Mouse (Mus musculus) hindbrain, embryonic 11.5 days (tissue): ENCODE measurements around the gene Etv5. TPM values are rescaled to one million over a fixed set of nuclear protein-coding genes. Genes with fewer than 3 reads are reported as not detected.
A peak's percentile ranks its signal among the peaks of the same experiment; 100 is the strongest.

Experiments used
- ATAC-seq: fragments of 200-750 bp; cut with Nextera tagmentation; 2 replicates; pipeline ENCODE4 v1.8.0; 2017; ENCODE audit warnings: mild to moderate bottlenecking, moderate TSS enrichment, moderate library complexity; ENCODE audit not compliant: low FRiP score
- DNase-seq: peaks from one replicate; pipeline ENCODE4 v3.0.0-alpha.2; 2015; ENCODE audit warnings: low spot score
- H3K27ac ChIP-seq: fragments of 300-500 bp; sonication (generic); 2 replicates; pipeline ENCODE4 v1.5.1; 2014; ENCODE audit warnings: mild to moderate bottlenecking, low read depth, low read length
- H3K27me3 ChIP-seq: fragments of 300-500 bp; sonication (generic); 2 replicates; pipeline ENCODE4 v1.6.1; 2014; ENCODE audit warnings: mild to moderate bottlenecking, low read length, moderate library complexity, mixed read lengths; ENCODE audit not compliant: control insufficient read depth, insufficient read depth
- H3K36me3 ChIP-seq: fragments of 300-500 bp; sonication (generic); 2 replicates; pipeline ENCODE4 v1.6.1; 2014; ENCODE audit warnings: mild to moderate bottlenecking, low read length, moderate library complexity, mixed read lengths; ENCODE audit not compliant: control insufficient read depth, insufficient read depth
- H3K4me1 ChIP-seq: fragments of 300-500 bp; sonication (generic); replicated peaks from 2 replicates; pipeline ENCODE4 v1.6.1; 2014; ENCODE audit warnings: low read length, mixed read lengths; ENCODE audit not compliant: control insufficient read depth, insufficient read depth
- H3K4me2 ChIP-seq: fragments of 300-500 bp; sonication (generic); replicated peaks from 2 replicates; pipeline ENCODE4 v1.6.1; 2014; ENCODE audit warnings: mild to moderate bottlenecking, low read depth, low read length
- H3K4me3 ChIP-seq: fragments of 300-500 bp; sonication (generic); 2 replicates; pipeline ENCODE4 v1.5.1; 2014; ENCODE audit warnings: low read depth, low read length
- H3K9ac ChIP-seq: fragments of 300-500 bp; sonication (generic); 2 replicates; pipeline ENCODE4 v1.6.1; 2014; ENCODE audit warnings: low read depth, low read length
- H3K9me3 ChIP-seq: fragments of 300-500 bp; sonication (generic); 2 replicates; pipeline ENCODE4 v1.6.1; 2016; ENCODE audit warnings: low read length; ENCODE audit not compliant: control insufficient read depth
- WGBS: fragments of 180-500 bp; shearing (Covaris S2); extraction: QIAGEN DNeasy Blood & Tissue Kit; methylation state at CpG from one replicate; pipeline ENCODE4 v1.1.7; 2014; 5-methylcytosine and 5-hydroxymethylcytosine counted together
- polyA plus RNA-seq: library from polyadenylated mRNA; unstranded; fragments of >200 nt; fragmentation: Nextera tagmentation; extraction: Ambion mirVana; gene quantifications from 2 replicates; pipeline ENCODE4 v1.2.1, GENCODE M21; 2014

The Etv5 gene
- polyA plus RNA-seq, 1 experiment from 2014 or later, result 12.8 TPM

GRCm38 (mm10) chr16:22460960-22461359 lies 21.4 kb upstream of the Etv5 start:
- WGBS, result 82% methylated on average over 1 of the region's 1 CpGs
- H3K36me3 ChIP-seq, result no peaks in the 10 kb centered on the region
- no peak overlapping the region for H3K4me2 ChIP-seq
- DNase-seq (no peak), ATAC-seq (no peak)
- no peak overlapping the region for H3K27ac ChIP-seq
- H3K9ac ChIP-seq, result no peak overlapping the region
- no peaks in the 10 kb centered on the region for H3K27me3 ChIP-seq
- no peaks in the 10 kb centered on the region for H3K9me3 ChIP-seq
- no peak overlapping the region for H3K4me3 ChIP-seq
- H3K4me1 ChIP-seq, result no peaks in the 10 kb centered on the region

- WGBS, result 84% methylated on average over 9 of the region's 9 CpGs
- ATAC-seq, result no peak
- H3K9ac ChIP-seq, result no peak overlapping the region
- no peak overlapping the region for H3K27ac ChIP-seq
- no peaks in the 10 kb centered on the region for H3K36me3 ChIP-seq
- H3K4me3 ChIP-seq, result no peak overlapping the region
- H3K27me3 ChIP-seq, result no peaks in the 10 kb centered on the region
- DNase-seq, result no peak
- no peaks in the 10 kb centered on the region for H3K9me3 ChIP-seq
- H3K4me2 ChIP-seq, result no peak overlapping the region
- no peaks in the 10 kb centered on the region for H3K4me1 ChIP-seq
Measured at GRCm38 (mm10) chr16:22452082-22452481, 12.6 kb upstream of the Etv5 start.

GRCm38 (mm10) chr16:22448093-22448492 lies 8.6 kb upstream of the Etv5 start:
- 85% methylated on average over 6 of the region's 6 CpGs for WGBS
- H3K4me3 ChIP-seq, result no peak overlapping the region
- no peak overlapping the region for H3K4me2 ChIP-seq
- DNase-seq, result no peak
- no peaks in the 10 kb centered on the region for H3K9me3 ChIP-seq
- ATAC-seq, result no peak
- H3K4me1 ChIP-seq, result no peaks in the 10 kb centered on the region
- no peaks in the 10 kb centered on the region for H3K27me3 ChIP-seq
- H3K9ac ChIP-seq, result no peak overlapping the region
- no peak overlapping the region for H3K27ac ChIP-seq
- H3K36me3 ChIP-seq, result no peaks in the 10 kb centered on the region

- no peaks in the 10 kb centered on the region for H3K36me3 ChIP-seq
- no peak overlapping the region for H3K9ac ChIP-seq
Measured at GRCm38 (mm10) chr16:22444786-22445185, 5.3 kb upstream of the Etv5 start.

GRCm38 (mm10) chr16:22442202-22442601 lies 2.7 kb upstream of the Etv5 start:
- Histone ChIP-seq H3K4me3 (no peak overlapping the region), H3K9ac (no peak overlapping the region), H3K4me2 (no peak overlapping the region), H3K27ac (no peak overlapping the region), H3K9me3 (no peaks in the 10 kb centered on the region), H3K4me1 (no peaks in the 10 kb centered on the region), H3K36me3 (no peaks in the 10 kb centered on the region), H3K27me3 (peaks cover 23% of the 10 kb centered on the region)
- no peak for ATAC-seq
- DNase-seq, result no peak
- 22% methylated on average over 7 of the region's 7 CpGs for WGBS

More at GRCm38 (mm10) chr16:22444786-22445185, 5.3 kb upstream of the Etv5 start:
- 65% methylated on average over 6 of the region's 6 CpGs for WGBS
- no peak overlapping the region for H3K4me2 ChIP-seq
- H3K27me3 ChIP-seq, result peaks cover 14% of the 10 kb centered on the region
- DNase-seq (no peak), ATAC-seq (no peak)
- H3K27ac ChIP-seq, result no peak overlapping the region
- H3K4me3 ChIP-seq, result no peak overlapping the region
- H3K9me3 ChIP-seq, result no peaks in the 10 kb centered on the region
- no peaks in the 10 kb centered on the region for H3K4me1 ChIP-seq

GRCm38 (mm10) chr16:22441317-22441716 lies 1.8 kb upstream of the Etv5 start:
- WGBS, result 77% methylated on average over 4 of the region's 4 CpGs
- Histone ChIP-seq H3K36me3 (no peaks in the 10 kb centered on the region), H3K4me1 (no peaks in the 10 kb centered on the region), H3K4me3 (no peak overlapping the region), H3K27me3 (peaks cover 28% of the 10 kb centered on the region), H3K4me2 (no peak overlapping the region), H3K9me3 (no peaks in the 10 kb centered on the region), H3K9ac (no peak overlapping the region), H3K27ac (no peak overlapping the region)
- DNase-seq (no peak), ATAC-seq (no peak)

- Histone ChIP-seq H3K36me3 (no peaks in the 10 kb centered on the region), H3K27ac (no peak overlapping the region), H3K4me3 (peak overlapping the region; percentile 38), H3K9ac (peak overlapping the region; percentile 17; the same call in 1 of the 2 replicates), H3K4me2 (peak overlapping the region; percentile 71), H3K9me3 (no peaks in the 10 kb centered on the region), H3K4me1 (no peaks in the 10 kb centered on the region), H3K27me3 (peaks cover 35% of the 10 kb centered on the region)
- ATAC-seq (no peak), DNase-seq (peak; percentile 58)
- under 1% methylated on average over 18 of the region's 18 CpGs for WGBS
Measured at GRCm38 (mm10) chr16:22440269-22440668, 750 bp upstream of the Etv5 start.

- under 1% methylated on average over 54 of the region's 59 CpGs for WGBS
- peak overlapping the region; percentile 99 for H3K4me2 ChIP-seq
- peaks cover 40% of the 10 kb centered on the region for H3K27me3 ChIP-seq
- H3K9me3 ChIP-seq, result no peaks in the 10 kb centered on the region
- DNase-seq (peak; percentile 92), ATAC-seq (peak; percentile 52)
- peak overlapping the region; percentile 66 for H3K9ac ChIP-seq
- H3K36me3 ChIP-seq, result no peaks in the 10 kb centered on the region
- no peaks in the 10 kb centered on the region for H3K4me1 ChIP-seq
- peak overlapping the region; percentile 66 for H3K4me3 ChIP-seq
- H3K27ac ChIP-seq, result peak overlapping the region; percentile 14; the same call in 1 of the 2 replicates
Measured at GRCm38 (mm10) chr16:22438441-22439373, 812 bp downstream of the Etv5 start.

GRCm38 (mm10) chr16:22436106-22436505 lies 3.4 kb downstream of the Etv5 start:
- Histone ChIP-seq H3K4me2 (no peak overlapping the region), H3K36me3 (no peaks in the 10 kb centered on the region), H3K27ac (no peak overlapping the region), H3K4me3 (no peak overlapping the region), H3K4me1 (no peaks in the 10 kb centered on the region), H3K9ac (no peak overlapping the region), H3K9me3 (no peaks in the 10 kb centered on the region), H3K27me3 (peaks cover 34% of the 10 kb centered on the region)
- ATAC-seq (no peak), DNase-seq (no peak)
- 48% methylated on average over 6 of the region's 6 CpGs for WGBS
